Mouse (Mus musculus) liver, adult 2 months (tissue): Measurements from ENCODE around the gene Drc3.

Experiments
- CTCF ChIP-seq: fragments of 200-500 bp; IDR thresholded peaks from 2 replicates; pipeline ENCODE4 v1.5.1; 2011; ENCODE audit warnings: low read depth, low read length, control low read depth
- POLR2A ChIP-seq: fragments of 200-500 bp; IDR thresholded peaks from 2 replicates; pipeline ENCODE4 v1.6.1; 2011; ENCODE audit warnings: low read length, control low read depth; ENCODE audit not compliant: insufficient read depth; ENCODE audit errors: extremely low read depth

DNA sequence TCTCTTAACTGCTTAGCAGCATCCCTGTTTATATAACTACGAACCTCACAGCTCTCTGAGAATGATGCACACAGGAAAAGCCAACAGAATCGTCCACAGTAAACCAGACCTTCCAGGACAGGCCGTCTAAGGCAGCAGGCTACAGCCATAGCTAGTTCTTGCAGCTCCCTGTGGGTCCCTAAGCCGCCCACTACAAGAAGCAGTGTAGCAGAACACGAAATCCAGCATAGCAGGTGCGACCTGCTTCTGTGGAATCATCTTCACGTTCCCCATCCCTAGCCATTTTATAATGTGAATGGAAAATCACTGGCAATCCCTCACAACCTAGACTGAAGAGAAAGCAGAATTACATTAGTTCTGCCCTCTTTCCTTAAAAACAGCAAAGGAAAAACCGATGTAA lies 36.2 kb upstream of the Drc3 start:
- TF ChIP-seq CTCF (no peak), POLR2A (no peak)
